Mouse (Mus musculus) lung, adult 2 months (tissue): Measurements from ENCODE around the gene Nav2. TPM values are rescaled to one million over a fixed set of nuclear protein-coding genes. Genes with fewer than 3 reads are reported as not detected.

Experiments used
- DNase-seq: peaks from one replicate; pipeline ENCODE4 v3.0.0; 2022
- H3K4me1 ChIP-seq: fragments of 200-500 bp; 2 replicates; pipeline ENCODE4 v1.6.1; 2011; ENCODE audit warnings: low read length; ENCODE audit not compliant: control insufficient read depth, insufficient read depth
- H3K4me3 ChIP-seq: fragments of 200-500 bp; replicated peaks from 2 replicates; pipeline ENCODE3; 2011; ENCODE audit warnings: low read depth, mild to moderate bottlenecking, control low read depth, low read length; ENCODE audit errors: extremely low read depth
- CTCF ChIP-seq: fragments of 200-500 bp; IDR thresholded peaks from 2 replicates; pipeline ENCODE4 v1.5.1; 2011; ENCODE audit warnings: mild to moderate bottlenecking, low read length, control low read depth; ENCODE audit not compliant: insufficient read depth
- POLR2A ChIP-seq: fragments of 200-500 bp; IDR thresholded peaks from 2 replicates; pipeline ENCODE4 v1.6.1; 2011; ENCODE audit warnings: low read depth, mild to moderate bottlenecking, control low read depth, low read length, borderline replicate concordance; ENCODE audit errors: extremely low read depth
- WGBS: fragments of 180-500 bp; shearing (Covaris S2); methylation state at CpG from one replicate; pipeline ENCODE4 v1.1.7; 2018; 5-methylcytosine and 5-hydroxymethylcytosine counted together
- polyA plus RNA-seq: library from polyadenylated mRNA; depleted of rRNA; stranded (reverse); fragments of >200 nt; gene quantifications from 2 replicates; pipeline ENCODE4 v1.2.3, GENCODE M21; 2012

Gene Nav2
- polyA plus RNA-seq, 1 experiment: 33.9 TPM

- 22% methylated on average over 8 of the region's 8 CpGs for WGBS
- no peak for DNase-seq
- no peak for TF ChIP-seq POLR2A
- TF ChIP-seq CTCF: no peak
- H3K4me3 ChIP-seq: no peak overlapping the region
- peaks cover 17% of the 10 kb centered on the region for H3K4me1 ChIP-seq
Observed at GRCm38 (mm10) chr7:49288186-49288585, 379.7 kb downstream of the Nav2 start.

GRCm38 (mm10) chr7:49290308-49290707, 381.8 kb downstream of the Nav2 start:
- DNase-seq: no peak
- TF ChIP-seq POLR2A: no peak
- no peak for TF ChIP-seq CTCF
- WGBS: 79% methylated on average over 4 of the region's 4 CpGs
- peaks cover 10% of the 10 kb centered on the region; the same call in 1 of the 2 replicates for H3K4me1 ChIP-seq
- H3K4me3 ChIP-seq: no peak overlapping the region

- WGBS: 88% methylated on average over 8 of the region's 8 CpGs
- Histone ChIP-seq H3K4me3 (no peak overlapping the region), H3K4me1 (peaks cover 6% of the 10 kb centered on the region; the same call in 1 of the 2 replicates)
- TF ChIP-seq CTCF (no peak), POLR2A (no peak)
- DNase-seq: no peak
Observed at GRCm38 (mm10) chr7:49291208-49291892, 382.8 kb downstream of the Nav2 start.

GRCm38 (mm10) chr7:49297148-49297547, 388.6 kb downstream of the Nav2 start:
- peaks cover 7% of the 10 kb centered on the region; the same call in 1 of the 2 replicates for H3K4me1 ChIP-seq
- TF ChIP-seq CTCF (no peak), POLR2A (no peak)
- no peak overlapping the region for H3K4me3 ChIP-seq
- 63% methylated on average over 3 of the region's 3 CpGs for WGBS
- DNase-seq: no peak

- TF ChIP-seq CTCF: no peak
- no peak for TF ChIP-seq POLR2A
- peaks cover 7% of the 10 kb centered on the region; the same call in 1 of the 2 replicates for H3K4me1 ChIP-seq
- 44% methylated on average over 4 of the region's 4 CpGs for WGBS
- H3K4me3 ChIP-seq: no peak overlapping the region
- DNase-seq: peak; percentile 83
Observed at GRCm38 (mm10) chr7:49298431-49298839, 389.9 kb downstream of the Nav2 start.

- WGBS: 73% methylated on average over 6 of the region's 6 CpGs
- TF ChIP-seq CTCF (no peak), POLR2A (no peak)
- no peak for DNase-seq
- Histone ChIP-seq H3K4me1 (peaks cover 7% of the 10 kb centered on the region; the same call in 1 of the 2 replicates), H3K4me3 (no peak overlapping the region)
Observed at GRCm38 (mm10) chr7:49301487-49301886, 393.0 kb downstream of the Nav2 start.

GRCm38 (mm10) chr7:49303600-49304411, 395.3 kb downstream of the Nav2 start:
- WGBS: 5% methylated on average over 31 of the region's 31 CpGs
- Histone ChIP-seq H3K4me3 (peak overlapping the region; percentile 5), H3K4me1 (peaks cover 6% of the 10 kb centered on the region; the same call in 1 of the 2 replicates)
- TF ChIP-seq CTCF (no peak), POLR2A (no peak)
- no peak for DNase-seq

- WGBS: 84% methylated on average over 6 of the region's 6 CpGs
- Histone ChIP-seq H3K4me1 (no peaks in the 10 kb centered on the region; the same call in 1 of the 2 replicates), H3K4me3 (no peak overlapping the region)
- TF ChIP-seq CTCF: peak; percentile 24; the same call in 1 of the 2 replicates
- no peak for TF ChIP-seq POLR2A
- DNase-seq: no peak
Observed at GRCm38 (mm10) chr7:49307717-49308116, 399.2 kb downstream of the Nav2 start.

- no peak for TF ChIP-seq CTCF
- TF ChIP-seq POLR2A: no peak
- Histone ChIP-seq H3K4me3 (no peak overlapping the region), H3K4me1 (peaks cover 6% of the 10 kb centered on the region)
- WGBS: 72% methylated on average over 5 of the region's 5 CpGs
- no peak for DNase-seq
Observed at GRCm38 (mm10) chr7:49309746-49310145, 401.2 kb downstream of the Nav2 start.

GRCm38 (mm10) chr7:49313945-49314344, 405.4 kb downstream of the Nav2 start:
- DNase-seq: no peak
- Histone ChIP-seq H3K4me1 (peaks cover 9% of the 10 kb centered on the region), H3K4me3 (no peak overlapping the region)
- TF ChIP-seq POLR2A: no peak
- WGBS: 46% methylated on average over 7 of the region's 7 CpGs

GRCm38 (mm10) chr7:49315033-49315432, 406.5 kb downstream of the Nav2 start:
- no peak for DNase-seq
- 43% methylated on average over 3 of the region's 3 CpGs for WGBS
- Histone ChIP-seq H3K4me1 (peaks cover 9% of the 10 kb centered on the region), H3K4me3 (no peak overlapping the region)
- TF ChIP-seq CTCF (no peak), POLR2A (no peak)
